Mouse (Mus musculus): ENCODE data around the gene Sec14l3.
"Not testable (repeated sequence)": the region's sequence is repeated elsewhere in the genome, so short reads cannot be mapped to it uniquely, and the experiment has no call there.

The Sec14l3 gene

DNA sequence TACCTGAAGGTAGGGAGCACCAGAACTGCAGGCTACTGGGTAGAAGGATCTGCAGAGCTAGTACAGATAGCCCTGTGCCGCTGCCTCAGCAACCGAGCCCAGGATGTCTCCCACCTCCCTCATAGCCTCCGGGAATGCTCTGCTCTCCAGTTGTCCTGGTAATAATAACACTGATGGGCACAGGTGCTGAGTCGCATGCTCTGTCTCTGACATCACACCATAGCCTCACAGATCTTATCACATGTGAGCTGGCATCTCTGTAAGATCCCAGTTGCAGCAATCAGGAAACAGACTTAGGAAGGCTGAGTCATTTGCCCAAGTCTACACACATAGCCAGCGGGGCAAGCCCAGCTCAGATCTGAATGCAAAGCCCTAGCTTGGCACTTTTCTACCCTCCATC lies 37.2 kb downstream of the Sec14l3 start:
- DNase-seq (ENCODE audit: extremely low spot score, low spot score), result no peak

DNA sequence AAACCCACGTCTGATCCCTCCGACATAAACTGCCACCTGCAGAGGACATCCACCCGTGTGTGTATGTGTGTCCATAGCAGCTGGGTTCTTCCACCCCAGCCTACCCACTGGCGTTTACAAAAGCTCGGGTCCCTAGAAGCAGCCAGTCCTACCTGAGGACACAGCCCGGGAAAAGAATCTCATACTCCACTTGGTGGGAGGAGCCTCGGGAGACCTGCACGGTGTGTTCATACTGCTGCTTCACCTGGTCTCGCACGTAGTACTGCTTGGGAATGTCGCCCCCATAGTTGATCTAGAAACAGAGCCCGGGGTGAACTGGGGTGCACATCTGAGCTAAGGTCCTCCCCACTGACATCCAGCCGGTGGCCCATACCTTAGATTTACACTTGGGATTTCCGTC lies 38.9 kb downstream of the Sec14l3 start:
- no peak for DNase-seq (ENCODE audit: extremely low spot score, low spot score)

DNA sequence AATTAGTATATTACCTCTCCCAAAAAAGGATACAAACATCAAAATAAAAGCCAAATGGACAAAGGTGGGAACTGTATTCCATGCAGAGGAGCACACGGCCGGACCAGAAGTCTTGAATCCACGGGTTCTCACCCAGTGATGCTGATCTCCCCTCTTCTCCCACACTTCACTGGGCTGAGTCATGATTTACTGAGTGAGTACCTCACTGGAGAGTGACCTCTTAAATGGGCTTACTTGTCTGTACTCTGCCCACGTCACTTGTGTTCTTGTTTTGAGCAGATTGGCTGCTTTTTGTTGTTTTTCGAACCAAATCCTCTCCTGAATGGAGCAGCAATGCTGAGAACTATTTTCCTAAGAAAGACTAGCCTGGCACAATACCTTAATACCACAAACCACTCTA lies 40.3 kb downstream of the Sec14l3 start:
- DNase-seq (ENCODE audit: extremely low spot score, low spot score), result no peak

DNA sequence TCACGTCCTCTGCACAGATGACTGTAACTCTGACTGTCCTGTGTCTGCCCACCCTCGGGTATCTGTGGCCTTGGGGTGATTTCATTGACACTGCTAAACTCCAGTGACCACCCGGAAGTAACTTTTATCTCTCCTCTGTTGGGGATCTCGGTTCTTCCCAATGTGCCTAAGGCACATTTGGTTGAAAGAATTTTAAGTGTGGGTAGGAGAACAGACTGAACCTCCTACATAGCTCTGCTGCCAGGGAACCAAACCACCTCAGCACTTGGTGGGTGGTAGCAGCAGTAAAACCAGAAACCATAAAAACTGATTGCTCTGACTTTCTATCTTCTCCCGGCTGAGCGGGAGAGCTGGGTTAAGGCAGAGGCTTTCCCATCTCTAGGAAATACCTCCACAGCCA lies 40.8 kb downstream of the Sec14l3 start:
- DNase-seq (ENCODE audit: extremely low spot score, low spot score), result no peak

DNA sequence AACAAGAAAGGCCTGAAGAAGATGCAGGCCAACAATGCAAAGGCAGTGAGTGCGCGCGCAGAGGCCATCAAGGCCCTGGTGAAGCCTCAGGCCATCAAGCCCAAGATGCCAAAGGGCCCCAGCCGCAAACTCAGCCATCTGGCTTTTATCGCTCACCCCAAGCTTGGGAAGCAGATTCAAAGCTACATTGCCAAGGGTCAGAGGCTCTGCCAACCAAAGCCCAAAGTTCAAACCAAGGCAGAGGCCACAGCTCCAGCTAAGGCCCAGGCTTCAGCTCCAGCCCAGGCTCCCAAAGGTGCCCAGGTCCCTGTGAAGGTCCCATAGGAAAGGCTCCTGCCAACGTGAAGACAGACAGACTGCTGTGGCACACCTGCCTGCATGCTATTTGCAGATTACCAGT lies 43.3 kb downstream of the Sec14l3 start:
- not testable (repeated sequence) for DNase-seq (ENCODE audit: extremely low spot score, low spot score)

DNA sequence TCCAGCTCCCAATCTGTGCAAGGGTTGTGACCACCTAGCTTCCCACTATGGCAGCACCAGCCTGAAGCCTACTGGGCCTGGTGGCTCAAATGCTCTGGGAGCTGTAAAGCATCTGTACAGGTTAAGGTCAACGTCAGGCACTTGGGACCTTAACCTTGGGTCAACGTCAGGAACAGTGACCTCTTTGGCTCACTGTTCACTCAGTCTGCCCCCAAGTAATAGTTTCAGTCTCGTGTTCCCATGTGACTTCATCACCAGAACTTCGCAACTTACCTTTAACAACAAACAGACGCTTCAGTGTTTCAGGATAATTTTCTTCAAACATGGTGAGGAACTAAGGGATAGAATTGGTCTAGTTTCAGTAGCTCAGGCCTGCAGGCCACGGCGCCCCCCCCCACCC lies 44.0 kb downstream of the Sec14l3 start:
- DNase-seq (ENCODE audit: extremely low spot score, low spot score), result no peak

DNA sequence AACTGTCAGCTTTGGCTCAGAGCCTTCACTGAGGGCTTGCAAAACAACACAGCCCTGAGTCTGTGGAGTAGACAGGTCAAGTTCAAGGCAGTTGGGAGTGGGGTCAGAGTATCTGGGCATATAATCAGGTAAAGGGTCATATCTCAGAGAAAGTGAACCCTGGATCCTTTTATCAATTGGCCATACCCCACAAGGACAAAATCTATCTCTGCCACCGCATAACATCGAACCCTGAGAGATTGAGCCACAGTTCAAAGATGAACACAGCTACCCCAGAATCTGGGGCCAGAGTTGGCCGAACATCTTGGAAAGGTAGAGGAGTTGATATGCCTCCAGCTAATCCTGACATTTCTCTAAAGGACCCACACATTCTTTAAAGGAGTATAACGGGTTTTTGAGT lies 47.4 kb downstream of the Sec14l3 start:
- no peak for DNase-seq (ENCODE audit: extremely low spot score, low spot score)

DNA sequence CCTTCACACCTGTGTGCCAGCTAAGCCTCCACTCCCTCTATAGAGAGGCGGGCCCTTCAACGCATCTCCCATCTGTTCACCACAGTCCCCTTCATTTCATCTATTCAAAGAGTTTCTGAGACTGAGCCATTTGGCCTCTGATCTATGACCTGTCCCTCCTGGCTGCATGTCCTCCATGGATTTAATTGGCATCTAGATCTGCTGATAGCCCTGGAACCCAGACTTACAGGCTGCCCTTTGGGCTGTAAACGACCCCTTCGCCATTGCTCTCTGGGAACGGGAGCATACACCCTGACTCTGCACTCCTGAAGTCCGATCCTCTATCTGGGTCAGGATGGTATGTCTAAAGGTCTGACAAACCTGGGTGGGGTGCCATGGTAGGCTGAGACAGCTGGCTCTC lies 48.2 kb downstream of the Sec14l3 start:
- no peak for DNase-seq (ENCODE audit: extremely low spot score, low spot score)

DNA sequence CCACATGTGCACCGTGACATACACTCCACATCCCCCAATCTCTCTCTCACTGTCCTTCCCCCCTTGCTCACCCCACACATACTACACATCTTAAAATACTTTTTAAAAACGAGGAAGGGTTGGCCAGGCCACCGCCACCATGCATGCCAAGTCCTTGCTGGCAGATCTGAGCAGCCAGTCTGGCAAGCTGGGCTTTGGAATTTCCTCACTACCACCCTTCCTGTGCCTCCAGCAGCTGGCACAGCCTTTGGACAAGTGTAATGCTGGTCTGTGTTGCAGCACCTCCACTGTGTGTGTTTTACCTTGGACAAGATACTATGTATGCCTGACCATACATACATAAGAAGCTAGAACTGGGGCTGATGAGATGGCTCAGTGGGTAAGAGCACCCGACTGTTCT lies 48.9 kb downstream of the Sec14l3 start:
- DNase-seq (ENCODE audit: extremely low spot score, low spot score), result no peak

DNA sequence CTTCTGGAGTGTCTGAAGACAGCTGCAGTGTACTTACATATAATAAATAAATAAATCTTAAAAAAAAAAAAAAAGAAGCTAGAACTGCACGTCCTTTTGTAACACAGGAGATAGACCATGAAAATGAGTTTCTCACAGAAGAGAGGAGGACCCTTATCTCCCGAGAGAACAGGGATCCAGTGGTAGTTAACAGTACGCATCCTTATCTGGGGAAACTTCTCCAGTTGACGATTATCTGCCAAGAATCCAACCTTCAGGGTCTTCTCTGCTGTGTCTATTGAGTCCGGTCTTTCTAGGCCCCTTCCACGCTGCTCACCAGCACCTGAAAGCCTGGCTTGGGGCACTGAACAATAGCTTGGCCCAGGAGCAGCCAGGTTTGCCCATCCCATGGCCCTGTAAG lies 49.3 kb downstream of the Sec14l3 start:
- DNase-seq (ENCODE audit: extremely low spot score, low spot score), result no peak

DNA sequence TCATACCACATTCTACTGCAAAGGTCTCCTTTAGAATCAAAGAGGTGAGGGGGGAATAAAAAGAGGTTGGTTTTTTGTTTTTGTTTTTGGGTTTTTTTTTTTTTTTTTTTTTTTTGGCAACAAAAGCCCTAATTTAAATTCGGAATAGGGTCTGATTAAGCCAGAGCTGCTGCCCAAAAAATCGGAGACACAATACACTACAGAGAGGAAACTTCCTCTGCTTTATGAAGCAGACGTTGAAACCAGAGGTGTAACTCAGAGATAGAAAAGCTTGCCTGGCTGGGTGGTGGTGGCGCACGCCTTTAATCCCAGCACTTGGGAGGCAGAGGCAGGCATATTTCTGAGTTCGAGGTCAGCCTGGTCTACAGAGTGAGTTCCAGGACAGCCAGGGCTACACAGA lies 49.9 kb downstream of the Sec14l3 start:
- not testable (repeated sequence) for DNase-seq (ENCODE audit: extremely low spot score, low spot score)

DNA sequence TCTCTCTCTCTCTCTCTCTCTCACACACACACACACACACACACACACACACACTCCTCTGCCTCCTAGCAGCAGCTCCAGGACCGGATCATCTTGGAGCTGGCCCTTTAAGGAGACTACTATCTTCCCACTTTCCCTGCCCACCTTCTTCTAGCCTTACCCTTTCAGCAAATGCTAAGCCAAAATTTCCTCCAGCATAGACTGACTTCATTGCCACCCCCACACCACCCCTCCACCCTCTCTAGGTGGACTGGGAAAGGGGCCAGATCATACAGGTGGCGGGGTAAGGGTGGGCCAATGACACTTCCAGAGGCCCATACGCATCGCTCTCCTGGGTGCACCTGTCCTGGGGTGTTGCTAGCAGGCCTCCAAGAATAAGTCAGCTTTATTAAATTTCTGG lies 50.8 kb downstream of the Sec14l3 start:
- no peak for DNase-seq (ENCODE audit: extremely low spot score, low spot score)

DNA sequence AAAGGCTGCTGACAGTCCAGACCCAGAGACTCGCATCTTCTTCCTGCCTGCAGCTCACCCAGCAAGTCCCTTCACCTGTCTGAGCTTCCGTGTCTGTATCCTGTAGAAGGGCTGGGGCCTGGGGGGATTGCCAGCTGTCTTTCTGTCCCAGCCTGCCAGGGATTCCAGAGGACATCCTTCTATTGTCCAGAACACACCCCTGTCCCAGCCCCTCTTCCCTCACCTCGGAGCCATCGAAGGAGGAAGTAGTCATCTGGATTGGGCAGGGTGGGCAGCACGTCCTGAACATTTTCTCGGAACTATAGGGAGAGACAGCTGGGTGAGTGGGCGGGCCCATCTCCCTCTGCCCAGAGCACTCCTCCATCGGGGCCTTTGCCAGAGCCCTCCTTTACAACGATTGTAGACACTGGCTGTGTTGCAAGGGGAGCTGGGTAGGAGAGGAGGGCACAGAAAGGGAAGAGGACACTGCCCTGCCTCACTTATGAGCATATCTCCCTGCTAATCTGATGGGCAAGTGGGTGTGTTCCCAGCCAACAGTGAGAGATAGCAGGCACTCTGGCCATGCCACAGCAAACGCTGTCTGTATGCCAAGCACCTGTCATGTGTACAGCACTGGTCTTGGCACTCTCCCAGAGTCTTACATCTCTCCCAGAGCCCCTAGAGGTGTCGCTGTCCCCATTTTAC lies 52.0 kb downstream of the Sec14l3 start:
- no peak for DNase-seq (ENCODE audit: extremely low spot score, low spot score)

DNA sequence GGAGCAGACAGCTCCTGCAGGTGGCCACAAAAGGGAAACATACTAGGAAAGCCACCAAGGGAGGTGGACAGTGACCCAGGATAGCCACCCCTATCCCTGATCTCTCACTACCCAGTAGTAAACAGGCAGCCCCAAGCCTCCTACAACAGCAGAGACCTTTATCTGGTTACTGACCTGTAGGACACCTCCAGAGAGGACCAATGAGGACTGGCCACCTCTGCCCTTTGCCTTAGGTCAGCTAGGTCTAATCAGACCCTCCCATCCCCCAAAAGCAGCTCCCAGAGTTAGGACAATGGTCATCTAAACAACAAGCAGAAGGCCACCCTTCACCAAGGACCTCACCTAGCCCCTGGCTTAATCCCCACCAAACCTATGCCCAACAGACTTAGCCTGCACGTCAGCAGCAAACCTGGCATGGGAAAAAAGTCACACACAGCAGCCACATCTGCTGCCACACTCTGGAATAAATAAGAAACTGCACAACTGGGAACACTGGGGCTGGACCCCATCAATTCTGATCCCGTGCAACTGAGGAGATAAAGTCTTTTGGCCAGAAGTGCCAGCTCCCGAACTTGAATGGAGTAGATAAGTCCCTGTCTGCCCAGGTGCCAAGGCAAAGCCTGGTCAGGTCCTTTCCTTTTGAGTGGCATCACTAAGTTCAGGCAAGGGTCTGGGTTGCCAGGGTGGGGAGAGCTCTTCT lies 52.9 kb downstream of the Sec14l3 start:
- DNase-seq (ENCODE audit: extremely low spot score, low spot score), result no peak

DNA sequence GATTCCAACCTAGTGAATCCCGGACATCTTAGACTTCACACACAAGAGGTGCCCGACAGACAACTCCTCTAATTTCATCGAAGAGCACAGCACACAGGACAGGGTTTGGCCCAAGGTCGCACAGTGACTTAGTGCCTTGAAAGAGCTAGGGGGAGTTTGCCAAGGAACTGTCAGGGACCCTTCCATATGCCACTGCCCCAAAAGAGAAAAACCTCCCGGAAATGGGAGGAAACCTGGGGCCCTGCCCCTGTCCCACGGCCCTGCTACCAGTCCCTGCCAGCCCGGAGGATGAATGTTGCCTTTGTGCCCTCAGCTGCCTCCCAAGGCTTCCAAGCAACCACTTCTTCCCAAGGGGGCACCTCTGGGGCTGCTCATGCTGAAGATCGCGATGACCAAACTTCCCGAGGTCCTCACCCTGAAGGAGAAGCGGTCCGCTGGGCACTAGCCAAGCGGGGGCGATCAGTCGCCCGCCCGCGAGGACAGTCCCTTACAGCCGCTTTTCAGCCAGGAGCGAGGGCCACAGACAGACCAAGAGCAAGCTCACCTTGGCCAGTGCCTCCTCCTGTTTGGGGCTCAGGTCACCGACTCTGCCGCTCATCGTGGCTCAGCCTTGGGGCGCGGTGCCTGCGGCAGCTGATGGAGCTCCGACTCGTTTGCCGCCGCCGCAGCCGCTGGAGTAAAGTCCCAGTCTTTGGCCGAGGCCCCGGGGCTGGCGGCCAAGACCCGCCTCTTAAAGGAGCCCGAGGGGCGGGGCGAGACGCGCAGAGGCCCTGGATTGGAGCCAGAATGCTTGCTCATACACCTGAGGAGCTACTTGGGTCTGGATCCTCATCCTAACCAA lies 53.7 kb downstream of the Sec14l3 start:
- peak; percentile 68 for DNase-seq (ENCODE audit: extremely low spot score, low spot score)

DNA sequence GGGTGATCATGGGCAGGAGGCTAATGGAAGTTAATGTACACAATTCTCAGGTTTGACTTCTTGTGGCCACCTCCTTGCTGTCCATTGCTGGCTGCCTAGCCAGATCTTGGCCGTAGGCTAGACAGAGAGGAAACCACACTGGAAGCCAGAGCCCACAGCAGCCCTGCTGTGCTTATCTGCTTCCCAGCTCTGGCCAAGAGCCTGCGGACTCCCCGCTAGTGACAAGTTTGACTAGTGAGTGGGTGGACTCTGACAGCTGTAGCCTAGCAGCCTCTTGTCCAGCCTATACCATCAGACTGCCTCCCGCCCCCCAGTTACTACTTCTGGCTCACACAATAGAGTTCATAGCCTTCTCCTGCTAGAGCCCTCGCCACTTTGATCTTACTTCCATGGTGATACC lies 55.0 kb downstream of the Sec14l3 start:
- DNase-seq (ENCODE audit: extremely low spot score, low spot score), result no peak

DNA sequence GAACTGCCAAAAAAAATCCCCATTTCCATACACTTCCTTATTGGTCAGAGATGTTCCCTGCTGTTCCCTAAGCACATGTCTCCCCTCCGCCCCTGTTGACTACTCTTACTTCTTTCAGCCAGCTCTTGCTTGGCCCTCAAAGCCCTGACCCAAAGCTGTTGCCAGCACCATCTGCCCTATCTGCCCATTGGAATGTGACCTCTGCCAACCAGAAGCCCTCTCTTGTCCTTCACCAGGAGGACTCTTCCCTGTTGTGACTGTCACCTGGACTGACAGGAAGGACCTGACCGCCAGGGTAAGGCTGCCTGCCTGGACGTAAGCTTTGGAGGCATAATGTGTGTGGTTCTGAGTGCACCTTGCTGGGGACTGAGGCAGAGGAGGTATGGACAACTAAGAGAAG lies 57.0 kb downstream of the Sec14l3 start:
- no peak for DNase-seq (ENCODE audit: extremely low spot score, low spot score)

DNA sequence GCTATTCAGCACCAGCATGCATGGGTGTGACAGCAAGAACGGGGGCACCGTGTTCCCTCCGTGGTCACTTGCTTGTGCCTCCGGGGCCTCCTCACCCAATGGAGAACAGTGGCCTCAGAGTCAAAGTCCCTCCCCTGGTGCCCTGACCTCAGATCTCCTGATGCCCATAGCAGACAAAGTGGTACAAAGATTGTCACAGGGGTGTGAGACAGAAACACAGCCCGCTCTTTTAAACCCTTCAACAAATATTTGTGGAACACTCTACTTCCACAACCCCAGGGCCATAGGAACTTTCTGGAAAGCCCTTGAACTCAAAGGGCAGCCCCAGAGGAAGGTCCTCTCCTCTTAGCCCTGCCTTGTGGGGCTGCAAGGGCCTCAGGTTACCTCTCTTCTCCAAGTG lies 57.6 kb downstream of the Sec14l3 start:
- no peak for DNase-seq (ENCODE audit: extremely low spot score, low spot score)

DNA sequence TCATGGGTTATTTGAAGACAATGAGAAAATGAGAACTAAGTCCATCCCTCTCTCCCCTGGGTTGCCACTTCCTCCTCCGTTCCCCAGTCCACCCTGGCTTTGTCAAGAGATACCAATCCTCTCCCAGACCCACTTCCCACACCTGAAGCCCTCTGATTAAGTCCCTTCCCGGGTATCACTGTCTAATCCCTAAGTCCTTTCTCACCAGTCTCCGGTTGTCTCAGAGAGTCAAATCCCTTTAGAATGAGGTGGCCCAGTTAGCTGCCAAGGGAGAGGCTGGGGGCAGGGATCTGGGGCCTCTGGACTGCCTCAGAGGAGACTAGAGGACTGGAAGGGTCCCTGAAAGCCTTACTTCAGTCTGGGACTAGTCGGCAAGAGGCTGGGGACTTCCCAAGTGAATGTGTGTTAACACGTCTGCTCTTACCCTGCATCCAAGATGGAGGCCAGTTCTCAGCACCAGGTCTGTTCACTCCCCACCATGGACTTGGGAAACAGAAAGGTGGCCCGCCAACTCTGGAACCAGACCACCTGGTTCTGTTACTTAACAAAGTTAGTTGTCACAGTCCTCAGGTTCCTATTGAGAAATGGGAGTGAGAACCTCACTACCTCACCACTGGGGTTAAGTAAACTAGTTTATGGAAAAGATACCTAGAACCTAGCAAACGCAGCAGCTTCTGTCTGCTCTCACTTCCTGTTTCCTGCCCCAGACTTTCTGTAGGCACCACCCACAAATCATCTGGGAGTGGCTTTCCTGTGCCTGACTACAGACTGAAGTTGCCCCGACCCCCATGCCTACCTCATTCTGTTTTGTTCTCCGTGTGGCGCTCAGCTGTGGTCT lies 58.3 kb downstream of the Sec14l3 start, which contains the start of gene Sec14l2:
TSS of gene Sec14l2 (minus strand) at position 674 of the 838 bp plus-strand sequence.
- no peak for DNase-seq (ENCODE audit: extremely low spot score, low spot score)

DNA sequence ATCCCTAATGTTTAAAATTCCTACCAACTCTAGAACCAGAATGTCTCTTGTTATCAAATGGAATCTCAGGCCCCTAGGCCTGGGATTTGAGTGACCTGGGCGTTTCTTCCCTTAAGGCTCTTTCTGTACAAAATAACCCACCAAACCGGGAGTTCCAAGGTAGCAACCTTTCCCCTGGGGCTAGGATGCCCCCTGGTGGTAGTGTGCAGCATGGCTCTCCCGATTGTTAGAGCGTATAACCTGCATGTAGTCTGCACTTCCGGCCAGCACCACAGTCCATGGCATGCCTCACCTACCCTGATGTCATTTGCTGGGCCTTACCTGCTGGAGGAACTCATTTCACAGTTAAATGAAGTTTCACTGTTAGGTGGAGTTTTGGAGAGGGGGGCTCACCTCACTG lies 59.3 kb downstream of the Sec14l3 start:
- no peak for DNase-seq (ENCODE audit: extremely low spot score, low spot score)

DNA sequence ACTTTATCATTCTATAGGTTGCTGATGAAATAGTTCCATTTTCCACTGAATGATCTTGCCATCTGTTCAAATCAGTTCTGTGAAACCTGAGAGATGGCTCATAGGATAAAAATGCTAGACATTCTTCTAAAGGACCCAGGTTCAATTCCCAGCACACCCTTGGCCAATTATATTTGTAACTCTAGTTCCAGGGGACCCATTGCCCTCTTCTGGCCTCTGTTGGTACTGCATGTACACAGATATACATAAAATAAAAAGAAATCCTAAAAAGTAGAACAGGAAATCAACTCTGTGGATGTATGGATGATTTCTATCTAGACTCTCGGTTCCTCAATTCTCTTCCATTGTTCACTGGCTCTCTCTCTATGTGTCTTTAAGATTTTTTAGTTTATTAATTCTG lies 62.4 kb downstream of the Sec14l3 start:
- DNase-seq (ENCODE audit: extremely low spot score, low spot score), result no peak
